ENCODE assay signal across 20 mouse cellular contexts in genomic region chr5:12093680-12094079, GRCm38 (mm10).
"Had no signal": no experiment of that assay in that cellular context is flagged by ENCODE, and none has a peak within 500 bp of the region (broad histone marks: within the 10 kb centered on the region; RNA-seq: fewer than 3 reads in every experiment).

No protein-coding gene starts in this region.

- DNase-seq: kidney, adult 2 months; kidney, postnatal 25 days; layer of hippocampus, adult 9-11 months; lung, adult 18-20 months; lung, postnatal 10 days; lung, postnatal 36 days; midbrain, embryonic 14.5 days; right cerebral cortex, postnatal 14 days; right cerebral cortex, postnatal 4 days; thymus, postnatal 25 days had no signal

- H3K27ac ChIP-seq: kidney, postnatal 0 days; layer of hippocampus, adult 2 months; limb, embryonic 15.5 days; liver, embryonic 15.5 days; lung, embryonic 15.5 days; stomach, embryonic 15.5 days had no signal

- H3K4me3 ChIP-seq: layer of hippocampus, adult 2 months; limb, embryonic 15.5 days; liver, embryonic 15.5 days; lung, embryonic 15.5 days; megakaryocyte, embryonic 14.5 days; stomach, embryonic 15.5 days had no signal

- ATAC-seq: intestine, postnatal 0 days had no signal

- H3K4me2 ChIP-seq: limb, embryonic 15.5 days; liver, embryonic 11.5 days; liver, embryonic 15.5 days; lung, embryonic 15.5 days; midbrain, embryonic 11.5 days; stomach, embryonic 15.5 days had no signal

- H3K9me3 ChIP-seq: limb, embryonic 15.5 days; liver, embryonic 15.5 days; lung, embryonic 15.5 days; megakaryocyte, embryonic 14.5 days; stomach, embryonic 15.5 days had no signal

- H3K4me1 ChIP-seq: limb, embryonic 15.5 days; liver, embryonic 15.5 days; lung, embryonic 15.5 days; megakaryocyte, embryonic 14.5 days; stomach, embryonic 15.5 days had no signal

- H3K9ac ChIP-seq: limb, embryonic 15.5 days; liver, embryonic 15.5 days; lung, embryonic 15.5 days; stomach, embryonic 15.5 days had no signal

- H3K36me3 ChIP-seq: limb, embryonic 15.5 days; liver, embryonic 15.5 days; lung, embryonic 15.5 days; stomach, embryonic 15.5 days had no signal

- H3K27me3 ChIP-seq: limb, embryonic 15.5 days; liver, embryonic 15.5 days; lung, embryonic 15.5 days; megakaryocyte, embryonic 14.5 days; stomach, embryonic 15.5 days had no signal
